Mouse (Mus musculus) right cerebral cortex, adult 2 months (tissue): ENCODE results near the gene Trp53bp1.

Experiments used
- DNase-seq, 2 experiments: peaks; one replicate each; pipeline ENCODE4 v3.0.0; 2021 to 2022; ENCODE audit warnings: low spot score in 2 of 2

The Trp53bp1 gene

DNA sequence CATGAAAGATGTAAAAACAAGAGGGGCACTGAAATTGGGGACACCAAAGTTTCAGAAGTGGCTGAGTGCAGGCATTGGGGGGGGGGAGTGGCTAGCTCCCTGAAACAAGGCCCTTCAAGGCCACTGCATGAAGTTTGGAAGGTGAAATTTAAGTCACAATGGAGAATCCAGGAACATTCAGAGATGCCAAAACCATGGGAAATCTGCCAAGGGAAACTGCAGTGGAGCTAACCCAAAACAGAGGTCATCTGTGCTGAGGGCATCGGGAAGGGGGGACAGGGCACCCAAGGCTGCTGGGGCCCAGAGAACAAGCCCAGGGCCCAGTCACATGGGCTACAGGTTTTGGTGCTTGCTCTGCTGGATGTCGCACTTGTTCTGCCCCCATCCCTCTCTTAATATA is 21.4 kb downstream of the Trp53bp1 start:
- DNase-seq: no peak

DNA sequence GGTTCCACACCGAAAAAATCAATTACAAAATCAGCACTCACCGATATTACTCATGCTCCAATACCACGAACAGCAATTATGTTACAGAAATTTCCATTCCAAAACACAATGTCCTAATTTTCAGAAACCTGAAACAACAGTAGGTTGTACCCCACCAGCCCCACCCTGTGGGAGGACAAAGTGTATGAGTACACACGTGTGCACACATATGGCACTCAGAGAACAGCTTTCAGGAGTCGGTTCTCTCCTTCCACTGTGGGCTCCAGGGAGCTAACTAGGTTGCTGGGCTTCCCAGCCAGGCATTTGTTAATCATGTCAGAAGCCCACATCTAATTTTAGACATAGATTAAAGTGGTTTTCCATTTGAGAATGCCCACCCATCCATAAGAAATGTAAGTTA is 27.1 kb downstream of the Trp53bp1 start:
- DNase-seq: peak in 1 of 2 experiments; percentile 18

DNA sequence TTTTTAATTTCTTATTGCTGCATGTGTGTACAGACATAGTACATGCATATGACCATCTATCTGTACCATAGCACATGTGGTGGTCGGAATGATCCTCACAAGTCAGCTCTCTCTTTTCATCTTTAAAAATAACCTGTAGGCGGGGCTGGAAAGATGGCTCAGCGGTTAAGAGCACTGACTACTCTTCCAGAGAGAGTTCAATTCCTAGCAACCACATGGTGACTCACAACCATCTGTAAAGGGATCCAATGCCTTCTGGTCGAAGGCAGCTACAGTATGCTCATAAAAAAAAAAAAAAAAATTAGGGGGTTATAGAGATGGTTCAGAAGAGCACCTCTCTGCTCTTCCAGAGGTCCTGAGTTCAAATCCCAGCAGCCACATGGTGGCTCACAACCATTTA is 31.8 kb downstream of the Trp53bp1 start:
- DNase-seq: no peak

DNA sequence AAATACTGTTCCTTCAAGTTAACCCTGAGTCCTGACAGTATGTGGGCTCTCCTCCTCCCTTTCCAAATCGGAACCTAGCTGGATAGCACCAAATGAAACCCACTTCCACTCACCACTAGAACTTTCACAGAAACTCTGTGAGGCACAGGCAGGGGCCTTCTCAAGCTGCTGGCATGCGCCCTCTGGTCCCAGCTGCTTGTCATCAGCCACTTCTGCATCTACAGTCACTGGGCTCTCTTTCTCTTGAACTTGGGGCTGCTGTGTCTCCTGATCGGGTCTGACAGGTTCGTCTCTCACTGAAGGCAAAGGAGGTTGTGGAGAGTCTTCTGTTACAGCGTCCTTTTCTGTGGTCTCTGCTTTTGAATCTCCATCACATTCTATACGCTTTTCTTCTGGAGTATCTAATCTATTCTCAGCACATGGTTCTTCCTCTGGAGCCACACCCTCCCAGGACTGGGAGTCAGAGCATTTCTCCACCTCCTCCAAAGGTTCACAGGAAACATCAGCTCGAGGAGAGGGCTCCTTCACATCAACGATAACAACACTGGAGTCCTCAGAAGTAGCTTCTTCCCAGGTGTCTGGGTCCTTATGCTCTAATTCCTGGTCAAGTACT is 35.6 kb downstream of the Trp53bp1 start:
- DNase-seq: no peak

DNA sequence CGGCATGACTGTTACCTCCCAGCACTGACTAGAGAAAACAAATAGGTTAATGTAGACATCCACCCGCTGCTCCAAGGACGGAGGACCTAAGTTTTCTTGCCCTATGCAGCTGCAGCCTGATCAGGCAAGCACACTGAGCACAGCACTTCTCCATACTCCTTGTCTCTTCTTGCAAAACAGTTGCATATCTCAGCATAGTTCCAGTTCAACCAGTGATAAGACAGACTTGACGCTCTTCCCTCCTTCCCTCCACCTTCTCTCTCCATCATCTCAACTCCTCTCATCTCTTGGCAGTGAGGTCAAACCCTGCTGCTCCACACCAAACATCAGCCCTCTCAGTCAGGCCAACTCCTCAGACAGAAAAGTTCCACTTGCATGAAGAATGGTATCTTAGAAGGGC is 43.1 kb downstream of the Trp53bp1 start:
- DNase-seq: no peak

DNA sequence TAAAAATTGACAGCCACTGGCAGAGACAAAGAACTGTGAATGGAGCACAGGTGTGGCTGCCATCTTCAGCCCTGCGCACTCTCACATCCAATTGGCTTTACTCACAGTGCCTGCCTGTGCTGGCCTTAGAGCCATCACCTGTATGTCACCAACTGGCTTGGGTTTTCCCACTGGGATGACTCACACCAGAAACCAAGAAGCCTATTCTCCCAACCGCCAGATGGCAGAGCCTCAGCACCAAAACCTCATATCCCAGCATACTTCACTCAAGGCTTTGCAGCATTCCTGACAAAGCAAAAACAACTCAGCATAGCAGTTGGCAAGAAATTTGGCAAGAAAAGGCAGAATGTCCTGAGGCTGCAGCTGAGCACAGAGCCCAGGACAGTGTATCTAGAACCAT is 48.2 kb downstream of the Trp53bp1 start:
- DNase-seq: peak; percentile 49 to 64

DNA sequence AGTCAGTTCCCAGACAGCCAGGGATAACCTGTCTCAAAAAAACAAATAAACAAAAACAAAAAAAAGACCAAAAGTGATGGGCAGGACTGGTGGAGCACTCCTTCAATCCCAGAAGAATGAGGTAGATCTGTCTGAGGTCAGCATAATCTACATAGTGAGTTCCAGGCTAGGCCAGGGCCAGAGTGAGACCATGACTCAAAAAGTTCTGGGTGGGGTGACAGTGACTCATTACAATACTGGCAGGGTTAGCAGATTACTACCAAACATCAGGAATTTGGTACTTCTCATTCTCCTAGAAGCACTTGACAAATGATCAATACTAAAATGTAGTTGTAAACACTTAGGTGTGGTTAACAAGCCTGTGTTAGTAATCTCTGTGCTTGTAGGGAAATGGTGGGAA is 51.2 kb downstream of the Trp53bp1 start:
- DNase-seq: no peak

DNA sequence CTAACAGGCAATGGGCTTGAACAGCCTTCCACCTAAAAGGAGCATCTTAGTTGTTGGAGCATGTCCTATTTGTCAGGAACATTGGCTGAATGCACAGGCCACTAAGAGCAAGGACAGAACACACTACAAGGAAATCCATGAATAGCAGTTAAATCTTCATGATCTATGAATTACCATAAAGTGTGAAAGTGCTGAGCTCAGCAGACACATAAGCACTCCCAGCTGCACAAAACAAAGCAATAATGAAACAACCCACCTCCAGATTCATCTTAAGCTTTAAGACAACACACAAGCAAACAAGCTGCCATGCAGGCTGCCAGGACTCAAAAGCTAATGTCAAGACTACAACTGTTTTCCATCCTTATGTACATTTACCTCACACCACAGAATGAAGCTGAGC is 52.0 kb downstream of the Trp53bp1 start:
- no peak for DNase-seq

DNA sequence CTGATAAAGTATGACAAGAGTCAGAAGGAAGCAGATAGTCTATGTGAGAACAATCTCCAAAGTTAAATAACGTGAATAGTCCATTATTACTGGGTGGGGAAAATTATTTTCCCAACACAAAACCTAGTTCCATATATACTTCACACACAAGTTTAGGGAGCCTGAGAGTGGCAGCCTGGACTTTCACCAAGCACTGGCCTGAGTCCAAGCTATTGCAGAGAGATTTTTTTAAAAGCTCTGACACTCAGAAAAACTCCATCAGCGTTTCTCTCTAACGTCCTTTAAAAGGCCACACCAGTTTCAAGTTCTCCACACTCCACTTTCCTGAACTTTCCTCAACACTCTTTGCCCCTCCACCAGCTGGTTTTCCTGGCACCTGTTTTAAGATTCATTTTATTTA is 56.7 kb downstream of the Trp53bp1 start:
- DNase-seq: no peak

DNA sequence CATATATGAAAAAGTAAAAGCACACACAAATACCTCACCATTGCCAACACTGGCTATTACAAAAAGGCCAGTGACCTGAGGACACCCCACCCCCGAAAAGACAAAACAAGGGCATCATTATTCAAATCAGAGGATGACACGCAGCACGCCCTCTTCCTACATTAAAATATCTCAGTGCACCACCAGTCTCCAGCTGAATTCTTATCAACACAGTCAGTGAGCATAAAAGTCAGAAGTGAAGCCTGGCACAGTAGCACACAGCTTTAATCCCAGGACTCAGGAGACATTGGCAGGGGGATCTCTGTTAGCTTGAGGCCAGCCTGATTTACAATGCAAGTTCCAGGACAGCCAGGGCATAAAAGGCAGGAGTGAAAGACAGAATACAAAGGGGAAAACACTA is 64.7 kb downstream of the Trp53bp1 start:
- no peak for DNase-seq

DNA sequence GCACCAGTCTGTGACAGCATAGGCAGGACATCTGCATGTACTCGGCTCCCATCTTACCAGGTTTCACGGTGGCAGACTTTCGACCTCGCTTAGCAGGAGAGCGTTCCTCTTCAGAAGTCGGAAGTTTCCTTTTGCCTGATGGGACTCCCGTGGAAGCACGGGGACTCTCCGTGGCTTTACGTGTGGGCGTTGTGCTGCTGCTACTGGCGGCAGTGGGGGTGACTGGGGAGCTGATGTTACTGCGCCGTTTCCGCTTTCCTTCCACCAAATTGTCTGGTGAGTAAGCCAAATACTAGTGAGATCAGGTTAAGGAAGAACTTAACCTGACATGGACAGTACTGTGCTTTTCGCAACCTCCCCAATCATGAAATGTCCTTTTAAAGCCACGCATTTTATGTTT is 66.9 kb downstream of the Trp53bp1 start:
- DNase-seq: no peak

DNA sequence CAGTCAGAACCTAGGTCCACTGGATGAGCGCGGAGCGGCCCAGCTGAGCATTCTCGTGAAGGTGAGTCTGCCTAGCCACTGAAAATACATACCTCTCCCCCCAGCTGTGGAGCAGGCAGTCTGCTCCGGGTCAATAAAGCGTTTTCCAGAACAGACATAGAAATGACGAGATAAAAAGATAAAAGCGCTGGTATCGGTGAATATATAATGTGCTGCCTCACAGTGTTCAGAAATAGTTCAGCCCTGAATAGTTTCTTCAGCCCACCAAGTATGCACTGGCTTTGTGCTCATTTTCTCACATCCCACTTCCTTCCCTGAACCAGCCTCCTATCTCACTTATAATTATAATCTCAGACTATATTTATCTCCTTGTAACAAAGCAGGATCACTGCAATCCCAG is 75.7 kb downstream of the Trp53bp1 start:
- peak; percentile 33 to 52 for DNase-seq

DNA sequence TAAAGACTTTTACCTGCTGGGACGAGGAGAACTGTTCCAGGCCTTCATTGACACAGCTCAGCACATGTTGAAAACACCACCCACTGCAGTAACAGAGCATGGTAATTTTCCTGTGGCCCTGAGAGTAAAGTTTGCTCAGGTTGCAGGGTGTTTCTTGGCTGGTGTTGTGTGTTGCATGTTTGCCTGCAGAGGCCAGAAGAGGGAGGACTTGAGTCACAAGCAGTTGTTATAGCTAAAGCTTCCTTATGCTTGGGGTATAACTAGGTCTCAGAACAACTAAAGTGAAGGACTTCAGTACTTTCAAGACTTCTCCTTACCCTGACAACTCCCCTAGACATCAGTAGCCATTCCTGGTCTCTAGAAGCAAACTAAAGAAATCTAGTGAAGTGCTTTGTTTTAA is 82.7 kb downstream of the Trp53bp1 start:
- no peak for DNase-seq

DNA sequence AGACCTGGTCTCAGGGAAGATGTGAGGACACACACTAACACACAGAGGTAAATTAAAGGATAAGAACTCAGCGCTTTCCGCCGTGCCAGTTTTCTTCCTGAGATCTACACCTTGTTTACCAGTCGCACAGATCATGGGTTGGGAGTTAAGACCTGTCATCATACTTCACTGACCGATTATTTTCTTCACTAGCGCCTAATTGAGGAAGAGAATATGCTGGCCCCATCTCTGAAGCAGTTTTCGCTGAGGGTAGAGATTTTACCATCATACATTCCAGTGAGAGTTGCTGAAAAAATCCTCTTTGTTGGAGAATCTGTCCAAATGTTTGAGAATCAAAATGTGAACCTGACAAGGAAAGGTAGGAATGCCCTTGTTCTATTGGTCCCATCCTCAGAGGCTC is 87.1 kb downstream of the Trp53bp1 start:
- no peak for DNase-seq

DNA sequence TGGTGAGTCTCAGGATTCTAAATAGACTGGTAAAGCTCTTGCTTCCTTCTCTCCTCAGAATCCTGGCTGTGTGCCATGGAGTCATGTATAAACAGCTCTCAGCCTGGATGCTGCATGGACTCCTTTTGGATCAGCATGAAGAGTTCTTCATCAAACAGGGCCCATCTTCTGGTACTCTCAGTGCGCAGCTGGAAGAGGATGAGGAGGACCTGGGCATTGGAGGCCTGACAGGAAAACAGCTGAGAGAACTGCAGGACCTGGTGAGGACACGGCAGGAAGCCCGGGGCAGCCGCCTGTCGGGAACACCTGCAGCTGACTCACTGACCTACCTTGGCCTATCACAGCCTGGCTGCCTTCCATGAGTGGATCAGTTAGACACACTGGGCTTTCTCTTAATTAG is 87.8 kb downstream of the Trp53bp1 start:
- peak in 1 of 2 experiments; percentile 20 for DNase-seq

DNA sequence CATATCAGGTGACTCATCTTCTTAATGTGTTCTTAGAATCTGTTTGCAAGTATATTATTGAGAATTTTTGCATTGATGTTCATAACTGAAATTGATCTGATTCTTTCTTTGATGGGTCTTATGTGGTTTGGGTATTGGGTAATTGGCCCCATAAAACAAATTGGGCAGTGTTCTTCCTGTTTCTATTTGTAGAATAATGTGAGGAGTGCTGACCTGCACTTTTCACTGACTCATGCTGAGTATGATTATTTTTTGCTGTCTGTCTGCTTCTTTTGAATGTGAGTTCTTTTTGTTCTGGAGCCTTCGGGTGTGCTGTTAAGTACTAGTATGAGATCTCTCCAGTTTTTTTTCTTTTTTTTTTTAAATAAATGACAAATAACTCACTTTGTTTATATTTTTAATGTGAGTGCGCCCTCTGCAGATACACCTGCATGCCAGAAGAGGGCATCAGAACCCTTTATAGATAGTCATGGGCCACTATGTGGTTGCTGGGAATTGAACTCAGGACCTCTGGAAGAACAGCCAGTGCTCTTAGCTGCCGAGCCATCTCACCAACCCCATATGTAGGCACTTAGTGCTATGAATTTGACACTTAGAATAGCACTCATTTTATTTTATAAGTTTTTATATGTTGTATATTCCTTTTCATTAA is 92.3 kb downstream of the Trp53bp1 start:
- DNase-seq: no peak

DNA sequence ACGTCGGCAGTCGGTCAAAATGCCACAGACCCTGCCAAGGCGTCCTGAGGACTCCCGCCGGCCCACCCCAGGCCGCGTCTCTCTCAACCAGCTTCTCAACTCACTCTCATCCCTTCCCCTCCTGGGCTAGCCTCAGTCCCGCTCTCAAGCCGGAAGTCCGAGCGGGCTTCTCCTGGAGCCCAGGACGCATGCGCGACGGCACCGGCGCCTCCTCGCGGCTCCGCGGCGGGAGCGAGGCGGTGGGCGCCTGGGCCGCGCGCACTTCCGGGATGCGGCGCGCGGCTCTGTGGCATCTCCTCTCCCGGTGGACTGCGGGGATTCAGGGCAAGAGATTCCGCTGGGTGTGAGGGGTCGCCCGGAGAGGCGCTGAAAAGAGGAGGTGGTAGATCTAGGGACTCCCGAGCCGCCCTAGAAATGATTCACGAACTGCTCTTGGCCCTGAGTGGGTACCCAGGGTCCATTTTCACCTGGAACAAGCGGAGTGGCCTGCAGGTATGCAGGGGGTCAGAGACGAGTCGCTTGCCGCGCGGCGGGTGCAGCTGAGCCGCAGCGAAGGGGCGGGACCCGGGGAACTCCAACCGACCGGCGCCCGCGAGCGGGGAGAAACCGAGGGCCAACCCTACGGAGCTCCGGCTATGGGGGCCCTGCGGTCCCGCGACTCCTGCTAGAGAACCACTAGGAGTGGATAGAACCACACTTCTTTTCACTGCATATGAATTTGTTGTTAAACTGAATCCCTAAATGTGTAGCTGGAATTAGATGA is 100.0 kb downstream of the Trp53bp1 start, which contains the start of gene Zscan29:
Gene Zscan29 (minus strand): TSS at position 146 of the 763 bp plus-strand sequence.
- peak; percentile 80 to 83 for DNase-seq

DNA sequence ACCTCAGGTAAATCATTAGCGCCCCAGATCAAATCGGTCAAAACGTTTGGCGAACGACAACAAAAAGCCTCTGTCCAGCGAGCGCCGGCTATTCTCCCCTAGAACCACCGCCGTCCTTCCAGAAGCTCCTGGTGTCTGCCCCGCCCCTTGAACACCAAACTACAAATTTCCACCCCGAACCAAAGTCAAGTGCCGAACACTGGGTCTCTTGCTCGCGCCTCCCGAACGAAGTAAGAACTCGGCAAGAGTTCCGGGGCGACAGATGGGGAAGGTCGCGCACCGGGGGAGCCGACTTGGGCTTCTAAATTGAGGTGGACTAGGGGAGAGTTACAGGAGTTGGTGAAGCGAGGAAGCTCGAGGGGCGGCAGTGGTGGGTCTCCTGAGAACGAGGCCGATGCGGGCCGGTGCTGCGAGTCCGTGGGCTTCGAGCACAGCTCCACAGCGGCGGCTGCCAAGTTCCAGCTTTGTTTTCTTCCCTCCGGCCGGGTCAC is 100.7 kb downstream of the Trp53bp1 start, which contains the start of gene Tubgcp4:
Gene Tubgcp4 (plus strand): TSS at position 174 of the 491 bp plus-strand sequence.
- no peak for DNase-seq

DNA sequence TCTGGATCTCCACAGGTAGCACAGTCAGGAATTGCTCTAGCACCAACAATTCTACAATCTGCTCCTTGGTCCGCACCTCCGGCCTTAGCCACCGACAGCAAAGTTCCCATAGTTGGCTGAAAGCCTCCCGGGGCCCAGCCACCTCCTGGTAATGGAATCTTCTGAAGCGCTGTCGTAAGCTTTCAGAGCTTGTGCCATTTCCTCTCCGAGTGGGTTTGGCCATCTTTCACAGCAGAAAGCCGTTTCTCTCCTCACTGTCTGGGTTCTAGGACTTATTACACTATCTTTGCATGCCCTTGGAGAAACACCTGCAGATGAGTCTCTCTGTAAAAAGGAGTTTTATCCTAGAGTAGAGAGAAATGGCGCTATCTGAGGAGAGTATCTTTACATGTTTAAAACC is 101.3 kb downstream of the Trp53bp1 start:
- DNase-seq: peak in 1 of 2 experiments; percentile 25

DNA sequence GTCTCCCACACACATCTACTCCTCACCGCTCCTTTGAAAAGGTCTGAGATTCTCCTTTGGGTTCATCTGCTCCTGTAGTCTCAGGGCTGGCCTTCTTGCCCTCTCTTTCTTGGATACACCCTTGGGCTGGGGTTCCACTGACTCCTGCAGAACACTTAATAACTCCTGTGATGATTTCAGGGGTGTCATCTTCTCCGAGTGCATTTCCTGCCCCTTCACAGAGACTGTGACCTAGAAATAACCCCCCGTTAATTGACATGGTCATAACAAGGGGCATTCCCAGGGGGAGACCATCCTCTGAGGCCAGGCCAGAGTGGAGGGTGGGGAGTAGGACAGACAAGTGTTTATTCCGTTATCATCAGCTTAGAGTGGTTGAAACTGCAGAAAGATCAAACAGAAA is 102.0 kb downstream of the Trp53bp1 start:
- no peak for DNase-seq

DNA sequence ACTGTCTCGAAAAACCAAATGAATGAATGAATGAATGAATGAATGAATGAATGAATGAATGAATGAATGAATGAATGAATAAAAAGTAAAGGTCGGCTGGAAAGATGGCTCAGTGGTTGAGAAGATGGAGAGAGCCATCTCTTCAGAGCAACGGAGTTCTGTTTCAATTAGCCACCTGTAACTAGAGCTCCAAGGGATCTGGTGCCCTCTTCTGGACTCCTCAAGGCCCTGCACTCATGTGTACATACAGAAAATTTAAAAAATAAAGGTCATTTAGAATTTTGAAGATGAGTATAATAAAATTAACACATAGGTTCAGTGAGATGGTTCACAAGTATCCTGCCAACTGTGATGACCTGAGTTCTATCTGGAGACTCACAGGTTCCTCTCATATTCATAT is 118.1 kb downstream of the Trp53bp1 start:
- DNase-seq: no peak

DNA sequence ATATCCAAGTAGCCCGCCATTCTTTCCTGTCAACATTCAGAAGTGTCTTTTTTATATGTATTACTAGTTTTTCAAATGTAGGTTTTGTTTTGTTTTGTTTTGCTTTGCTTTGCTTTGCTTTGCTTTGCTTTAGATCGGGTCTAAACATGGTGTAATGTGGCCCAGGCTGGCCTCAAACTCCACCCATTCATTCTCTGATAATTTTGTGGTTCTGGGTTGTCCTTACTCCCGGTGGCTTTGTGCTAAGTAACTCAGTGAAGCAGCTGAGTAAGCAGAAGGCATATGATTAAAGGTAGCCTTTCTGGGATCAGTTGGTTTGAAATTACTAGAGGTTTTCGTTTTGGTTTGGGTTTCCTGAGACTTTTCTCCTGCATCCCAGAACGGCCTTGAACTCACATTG is 121.5 kb downstream of the Trp53bp1 start:
- DNase-seq: no peak
